Mouse (Mus musculus): ENCODE measurements around the gene Pilrb1. TPM values are rescaled to one million over a fixed set of nuclear protein-coding genes. Genes with fewer than 3 reads are reported as not detected.

The Pilrb1 gene
- polyA plus RNA-seq, 1 experiment from 2014 or later: 0.13 TPM

DNA sequence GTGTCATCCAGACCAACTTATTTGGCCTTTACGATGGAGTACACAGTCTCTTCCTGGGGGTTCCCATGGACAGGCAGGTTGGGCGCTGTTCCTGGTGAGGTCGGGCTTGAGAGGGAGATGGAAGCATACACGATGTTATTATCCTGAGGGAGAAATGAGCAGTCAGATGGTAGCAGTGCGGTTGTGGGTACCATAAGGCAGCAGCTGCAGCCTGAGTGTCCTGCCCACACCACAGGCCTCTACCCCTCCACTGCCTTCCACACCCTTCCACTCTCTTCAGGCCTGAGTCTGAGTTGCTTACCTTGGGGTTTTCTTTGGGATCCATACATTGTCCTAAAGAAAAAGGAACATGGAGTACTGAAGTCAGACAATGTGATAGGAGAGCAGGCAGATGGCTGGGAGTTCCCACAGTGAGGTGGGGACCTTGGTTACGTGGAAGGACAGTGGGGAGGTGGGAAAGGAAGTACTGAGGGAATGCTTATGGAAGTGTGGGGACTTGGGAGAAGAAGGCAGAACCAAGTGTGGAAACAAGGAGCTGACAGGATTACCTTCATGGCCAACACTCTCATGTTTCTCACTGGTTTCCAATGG is 34.4 kb downstream of the Pilrb1 start:
- Histone ChIP-seq H3K4me3 (ENCODE audit: low read depth, low read length) (no peak overlapping the region), H3K4me1 (ENCODE audit: control insufficient read depth, insufficient read depth, low read length) (no peaks in the 10 kb centered on the region), H3K9me3 (ENCODE audit: control insufficient read depth, low read length) (no peaks in the 10 kb centered on the region), H3K9ac (ENCODE audit: low read length) (no peak overlapping the region), H3K27me3 (ENCODE audit: control insufficient read depth, insufficient read depth, low read length) (no peaks in the 10 kb centered on the region), H3K36me3 (ENCODE audit: control insufficient read depth, insufficient read depth, low read length) (no peaks in the 10 kb centered on the region), H3K27ac (replicated peaks; ENCODE audit: low read depth, low read length) (no peak overlapping the region), H3K4me2 (ENCODE audit: low read depth, severe bottlenecking) (no peak overlapping the region)
- ATAC-seq (ENCODE audit: insufficient number of reproducible peaks, low FRiP score, low TSS enrichment, low read depth): no peak
- DNase-seq (ENCODE audit: low spot score): no peak
- 87% methylated on average over 6 of the region's 6 CpGs for WGBS

DNA sequence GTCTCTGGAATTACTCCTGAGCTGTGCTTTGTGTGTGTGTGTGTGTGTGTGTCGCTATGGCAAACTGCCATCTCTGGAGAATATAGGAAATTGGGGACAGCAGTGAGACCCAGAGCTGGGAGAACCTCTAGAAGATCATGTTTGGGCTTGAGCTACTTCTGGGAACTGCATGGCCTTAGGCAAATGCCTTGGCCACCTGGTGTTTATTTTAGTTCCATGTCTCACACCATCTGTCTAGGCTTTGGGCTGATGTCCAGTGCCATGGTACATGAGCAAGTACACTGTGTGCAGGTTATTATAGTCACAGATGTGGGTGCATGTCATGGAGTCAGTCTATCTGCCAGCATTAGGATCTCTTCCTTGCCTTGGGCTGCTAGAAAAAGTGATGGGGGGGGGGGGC is 35.3 kb downstream of the Pilrb1 start:
- 86% methylated on average over 1 of the region's 1 CpGs for WGBS
- no peak for ATAC-seq (ENCODE audit: insufficient number of reproducible peaks, low FRiP score, low TSS enrichment, low read depth)
- no peaks in the 10 kb centered on the region for H3K36me3 ChIP-seq (ENCODE audit: control insufficient read depth, insufficient read depth, low read length)
- no peak for DNase-seq (ENCODE audit: low spot score)
- H3K4me2 ChIP-seq (ENCODE audit: low read depth, severe bottlenecking): no peak overlapping the region
- H3K9me3 ChIP-seq (ENCODE audit: control insufficient read depth, low read length): no peaks in the 10 kb centered on the region
- no peaks in the 10 kb centered on the region for H3K4me1 ChIP-seq (ENCODE audit: control insufficient read depth, insufficient read depth, low read length)
- no peak overlapping the region for H3K27ac ChIP-seq (replicated peaks; ENCODE audit: low read depth, low read length)
- H3K4me3 ChIP-seq (ENCODE audit: low read depth, low read length): no peak overlapping the region
- no peak overlapping the region for H3K9ac ChIP-seq (ENCODE audit: low read length)
- no peaks in the 10 kb centered on the region for H3K27me3 ChIP-seq (ENCODE audit: control insufficient read depth, insufficient read depth, low read length)

DNA sequence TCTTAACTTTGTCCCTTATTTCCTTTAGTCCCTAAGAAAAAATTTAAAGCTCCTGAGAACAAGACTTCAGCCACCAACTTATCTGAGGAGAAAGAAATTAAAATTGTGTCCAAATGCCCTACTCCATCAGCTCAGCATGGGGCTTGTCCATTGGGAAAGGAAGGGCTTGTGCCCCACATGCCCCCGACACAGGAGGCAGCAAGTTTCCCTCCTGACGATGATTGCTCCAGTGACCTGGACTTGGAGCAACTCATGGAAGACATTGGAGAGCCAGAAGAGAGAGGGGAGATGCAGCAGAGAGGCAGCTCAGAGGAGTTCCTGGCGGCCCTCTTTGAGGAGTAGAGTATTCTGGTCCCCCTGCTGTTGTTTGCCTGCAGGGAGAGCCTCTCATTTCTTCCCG is 35.8 kb downstream of the Pilrb1 start:
- no peak overlapping the region for H3K27ac ChIP-seq (replicated peaks; ENCODE audit: low read depth, low read length)
- H3K27me3 ChIP-seq (ENCODE audit: control insufficient read depth, insufficient read depth, low read length): no peaks in the 10 kb centered on the region
- no peaks in the 10 kb centered on the region for H3K4me1 ChIP-seq (ENCODE audit: control insufficient read depth, insufficient read depth, low read length)
- ATAC-seq (ENCODE audit: insufficient number of reproducible peaks, low FRiP score, low TSS enrichment, low read depth) (no peak), DNase-seq (ENCODE audit: low spot score) (no peak)
- H3K4me3 ChIP-seq (ENCODE audit: low read depth, low read length): no peak overlapping the region
- H3K4me2 ChIP-seq (ENCODE audit: low read depth, severe bottlenecking): no peak overlapping the region
- WGBS: 71% methylated on average over 4 of the region's 4 CpGs
- H3K9ac ChIP-seq (ENCODE audit: low read length): no peak overlapping the region
- H3K9me3 ChIP-seq (ENCODE audit: control insufficient read depth, low read length): no peaks in the 10 kb centered on the region
- H3K36me3 ChIP-seq (ENCODE audit: control insufficient read depth, insufficient read depth, low read length): no peaks in the 10 kb centered on the region

DNA sequence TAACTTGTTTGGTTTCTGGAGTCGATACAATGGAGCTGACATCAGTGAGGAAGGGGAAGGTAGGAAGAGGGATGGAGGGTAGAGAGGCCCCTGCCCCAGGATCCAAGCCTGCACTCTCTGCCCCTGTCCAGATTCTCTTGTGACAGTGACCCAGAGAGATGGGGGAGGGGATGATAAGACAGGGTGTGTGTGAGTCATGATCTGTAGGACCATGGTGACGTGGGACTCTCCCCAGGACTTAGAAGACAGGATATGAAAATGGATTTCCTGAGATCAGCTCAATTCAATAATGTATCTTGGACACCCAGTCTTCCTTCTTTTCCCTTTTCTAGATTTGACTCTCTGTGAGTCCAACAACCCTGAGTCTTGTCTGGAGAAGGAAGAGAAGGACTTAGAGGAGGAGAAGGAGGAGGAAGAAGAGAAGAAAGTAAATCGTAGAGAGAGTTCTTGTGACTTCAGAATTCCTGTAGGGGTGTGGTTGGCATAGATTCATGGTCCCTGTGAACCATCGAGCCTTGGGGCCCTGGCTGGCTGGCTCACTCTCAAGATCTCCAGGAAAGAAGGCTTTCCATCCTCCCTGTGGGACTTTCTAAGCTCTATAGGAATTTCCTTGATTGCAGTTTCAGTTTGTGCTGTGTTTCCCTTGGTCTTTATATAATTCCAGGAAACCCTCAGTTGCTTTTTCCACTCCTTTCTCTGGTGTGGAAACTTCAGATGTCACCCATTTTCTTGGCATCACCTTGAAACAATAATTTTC is 40.3 kb downstream of the Pilrb1 start:
- Histone ChIP-seq H3K27me3 (ENCODE audit: control insufficient read depth, insufficient read depth, low read length) (no peaks in the 10 kb centered on the region), H3K4me2 (ENCODE audit: low read depth, severe bottlenecking) (no peak overlapping the region), H3K36me3 (ENCODE audit: control insufficient read depth, insufficient read depth, low read length) (no peaks in the 10 kb centered on the region), H3K9ac (ENCODE audit: low read length) (no peak overlapping the region), H3K4me3 (ENCODE audit: low read depth, low read length) (no peak overlapping the region), H3K27ac (replicated peaks; ENCODE audit: low read depth, low read length) (no peak overlapping the region), H3K9me3 (ENCODE audit: control insufficient read depth, low read length) (no peaks in the 10 kb centered on the region), H3K4me1 (ENCODE audit: control insufficient read depth, insufficient read depth, low read length) (no peaks in the 10 kb centered on the region)
- 79% methylated on average over 4 of the region's 4 CpGs for WGBS
- ATAC-seq (ENCODE audit: insufficient number of reproducible peaks, low FRiP score, low TSS enrichment, low read depth): no peak
- no peak for DNase-seq (ENCODE audit: low spot score)

DNA sequence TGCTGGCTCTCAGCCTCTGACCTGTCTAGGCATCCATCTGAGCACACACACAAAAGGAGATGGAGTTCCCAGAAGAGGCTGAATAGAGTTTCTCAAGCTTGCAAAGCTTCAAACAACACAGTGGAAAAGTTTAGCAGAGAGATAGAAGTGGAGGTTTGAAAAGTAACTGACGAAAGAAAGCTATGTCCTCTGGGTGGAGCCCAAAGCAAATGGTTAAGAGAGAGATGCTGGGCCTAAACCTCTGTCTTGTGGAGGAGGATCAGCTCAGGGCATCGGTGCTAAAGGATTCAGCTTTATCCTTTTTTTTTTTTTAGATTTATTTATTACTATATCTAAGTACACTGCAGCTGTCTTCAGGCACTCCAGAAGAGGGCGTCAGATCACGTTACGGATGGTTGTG is 49.6 kb downstream of the Pilrb1 start:
- Histone ChIP-seq H3K27ac (replicated peaks; ENCODE audit: low read depth, low read length) (no peak overlapping the region), H3K36me3 (ENCODE audit: control insufficient read depth, insufficient read depth, low read length) (no peaks in the 10 kb centered on the region), H3K4me1 (ENCODE audit: control insufficient read depth, insufficient read depth, low read length) (no peaks in the 10 kb centered on the region), H3K9me3 (ENCODE audit: control insufficient read depth, low read length) (no peaks in the 10 kb centered on the region), H3K9ac (ENCODE audit: low read length) (no peak overlapping the region), H3K4me3 (ENCODE audit: low read depth, low read length) (no peak overlapping the region), H3K4me2 (ENCODE audit: low read depth, severe bottlenecking) (no peak overlapping the region), H3K27me3 (ENCODE audit: control insufficient read depth, insufficient read depth, low read length) (no peaks in the 10 kb centered on the region)
- no peak for ATAC-seq (ENCODE audit: insufficient number of reproducible peaks, low FRiP score, low TSS enrichment, low read depth)
- DNase-seq (ENCODE audit: low spot score): no peak
- 84% methylated on average over 5 of the region's 5 CpGs for WGBS

DNA sequence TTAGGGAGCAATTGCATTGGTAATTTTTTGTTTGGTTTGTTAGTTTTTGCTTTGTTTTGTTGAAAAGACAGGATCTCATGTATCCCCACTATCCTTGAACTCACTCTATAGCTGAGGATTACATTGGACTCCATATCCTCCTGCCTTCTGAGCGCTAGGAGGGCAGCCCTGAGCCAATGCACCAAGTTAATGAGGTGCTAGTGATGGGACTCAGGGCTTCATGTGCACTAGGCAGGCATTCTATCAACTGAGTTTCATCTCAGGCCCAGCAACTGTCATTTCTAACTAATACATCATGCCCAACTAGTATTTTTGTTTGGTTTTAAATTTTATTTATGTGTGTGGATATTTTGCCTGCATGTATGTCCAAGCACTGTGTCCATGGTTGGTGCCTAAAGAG is 51.7 kb downstream of the Pilrb1 start:
- H3K4me2 ChIP-seq (ENCODE audit: low read depth, severe bottlenecking): no peak overlapping the region
- no peak overlapping the region for H3K4me3 ChIP-seq (ENCODE audit: low read depth, low read length)
- no peak overlapping the region for H3K27ac ChIP-seq (replicated peaks; ENCODE audit: low read depth, low read length)
- H3K9ac ChIP-seq (ENCODE audit: low read length): no peak overlapping the region
- ATAC-seq (ENCODE audit: insufficient number of reproducible peaks, low FRiP score, low TSS enrichment, low read depth): no peak
- no peaks in the 10 kb centered on the region for H3K4me1 ChIP-seq (ENCODE audit: control insufficient read depth, insufficient read depth, low read length)
- H3K9me3 ChIP-seq (ENCODE audit: control insufficient read depth, low read length): no peaks in the 10 kb centered on the region
- WGBS: 76% methylated on average over 1 of the region's 1 CpGs
- no peak for DNase-seq (ENCODE audit: low spot score)
- no peaks in the 10 kb centered on the region for H3K27me3 ChIP-seq (ENCODE audit: control insufficient read depth, insufficient read depth, low read length)
- no peaks in the 10 kb centered on the region for H3K36me3 ChIP-seq (ENCODE audit: control insufficient read depth, insufficient read depth, low read length)

Other genes starting within 250 kb of the Pilrb1 start
- gene Pcolce, start 244.3 kb downstream of the Pilrb1 start, polyA plus RNA-seq (2014; fragmentation: Nextera tagmentation; extraction: Ambion mirVana): 150 TPM in 2 replicates
- gene Fbxo24, start 229.1 kb downstream of the Pilrb1 start, polyA plus RNA-seq (2014; fragmentation: Nextera tagmentation; extraction: Ambion mirVana): 0.11 and 0.24 TPM in 2 replicates
- 31.1 and 35.3 TPM in 2 replicates for gene Lrch4, start 229.0 kb downstream of the Pilrb1 start, polyA plus RNA-seq (2014; fragmentation: Nextera tagmentation; extraction: Ambion mirVana)
- gene Gm20605, start 228.9 kb downstream of the Pilrb1 start, polyA plus RNA-seq (2014; fragmentation: Nextera tagmentation; extraction: Ambion mirVana): 6.5 and 11.5 TPM in 2 replicates
- 8.2 and 9.2 TPM in 2 replicates for gene Sap25, start 216.8 kb downstream of the Pilrb1 start, polyA plus RNA-seq (2014; fragmentation: Nextera tagmentation; extraction: Ambion mirVana)
- 0.31 and 0.47 TPM in 2 replicates for gene Irs3, start 212.4 kb downstream of the Pilrb1 start, polyA plus RNA-seq (2014; fragmentation: Nextera tagmentation; extraction: Ambion mirVana)
- gene Agfg2, start 173.4 kb downstream of the Pilrb1 start, polyA plus RNA-seq (2014; fragmentation: Nextera tagmentation; extraction: Ambion mirVana): 14.1 and 15.4 TPM in 2 replicates
- gene Nyap1, start 116.5 kb downstream of the Pilrb1 start, polyA plus RNA-seq (2014; fragmentation: Nextera tagmentation; extraction: Ambion mirVana): 1.2 and 1.8 TPM in 2 replicates
- 96.0 and 101 TPM in 2 replicates for gene Tsc22d4, start 112.4 kb downstream of the Pilrb1 start, polyA plus RNA-seq (2014; fragmentation: Nextera tagmentation; extraction: Ambion mirVana)
- 61.4 and 62.0 TPM in 2 replicates for gene Ppp1r35, start 79.3 kb downstream of the Pilrb1 start, polyA plus RNA-seq (2014; fragmentation: Nextera tagmentation; extraction: Ambion mirVana)
- gene Mepce, start 70.5 kb downstream of the Pilrb1 start, polyA plus RNA-seq (2014; fragmentation: Nextera tagmentation; extraction: Ambion mirVana): 12.0 and 12.2 TPM in 2 replicates
- 19.6 and 20.1 TPM in 2 replicates for gene Zcwpw1, start 70.3 kb downstream of the Pilrb1 start, polyA plus RNA-seq (2014; fragmentation: Nextera tagmentation; extraction: Ambion mirVana)
- gene Pilra, start 21.8 kb downstream of the Pilrb1 start, polyA plus RNA-seq (2014; fragmentation: Nextera tagmentation; extraction: Ambion mirVana): 0.24 and 0.43 TPM in 2 replicates
- not detected in 2 replicates for gene Pilrb2, start 13.7 kb upstream of the Pilrb1 start, polyA plus RNA-seq (2014; fragmentation: Nextera tagmentation; extraction: Ambion mirVana)
- not detected in 2 replicates for gene Cyp3a13, start 63.5 kb upstream of the Pilrb1 start, polyA plus RNA-seq (2014; fragmentation: Nextera tagmentation; extraction: Ambion mirVana)
- gene Gjc3, start 105.0 kb upstream of the Pilrb1 start, polyA plus RNA-seq (2014; fragmentation: Nextera tagmentation; extraction: Ambion mirVana): 0.14 TPM in 1 of 2 replicates, not detected in the other
- not detected in 2 replicates for gene Azgp1, start 123.4 kb upstream of the Pilrb1 start, polyA plus RNA-seq (2014; fragmentation: Nextera tagmentation; extraction: Ambion mirVana)
- not detected in 2 replicates for gene Smok3a, start 163.2 kb upstream of the Pilrb1 start, polyA plus RNA-seq (2014; fragmentation: Nextera tagmentation; extraction: Ambion mirVana)
- gene Smok3b, start 163.3 kb upstream of the Pilrb1 start, polyA plus RNA-seq (2014; fragmentation: Nextera tagmentation; extraction: Ambion mirVana): not detected in 2 replicates
- gene Smok3c, start 195.1 kb upstream of the Pilrb1 start, polyA plus RNA-seq (2014; fragmentation: Nextera tagmentation; extraction: Ambion mirVana): not detected in 2 replicates
- gene Zkscan1, start 227.0 kb upstream of the Pilrb1 start, polyA plus RNA-seq (2014; fragmentation: Nextera tagmentation; extraction: Ambion mirVana): 31.5 and 39.9 TPM in 2 replicates

Measured in limb, embryonic 11.5 days (tissue).